Mouse (Mus musculus) C2C12 (cell line): Measurements from ENCODE around the gene Afg1l.

ENCODE experiments used
- CTCF ChIP-seq: IDR thresholded peaks from one replicate; pipeline ENCODE4 v1.5.1; 2011; ENCODE audit not compliant: control insufficient read depth, insufficient read depth, insufficient read length
- MAX ChIP-seq: IDR thresholded peaks from one replicate; pipeline ENCODE4 v1.6.1; 2011; ENCODE audit warnings: mild to moderate bottlenecking, control low read depth
- MYOD1 ChIP-seq: IDR thresholded peaks from one replicate; pipeline ENCODE4 v1.6.1; 2011; ENCODE audit warnings: low read depth; ENCODE audit not compliant: control insufficient read depth, insufficient read length

- no peak for TF ChIP-seq MYOD1
- no peak for TF ChIP-seq CTCF
- TF ChIP-seq MAX, result no peak
Observed at GRCm38 (mm10) chr10:42274712-42275400, 203.5 kb downstream of the Afg1l start.
